Mouse (Mus musculus): ENCODE results near the gene Zfp169. TPM values are rescaled to one million over a fixed set of nuclear protein-coding genes. Genes with fewer than 3 reads are reported as not detected.
A peak's percentile ranks its signal among the peaks of the same experiment; 100 is the strongest.

Gene Zfp169
- polyA plus RNA-seq, 1 experiment: 37.2 TPM

DNA sequence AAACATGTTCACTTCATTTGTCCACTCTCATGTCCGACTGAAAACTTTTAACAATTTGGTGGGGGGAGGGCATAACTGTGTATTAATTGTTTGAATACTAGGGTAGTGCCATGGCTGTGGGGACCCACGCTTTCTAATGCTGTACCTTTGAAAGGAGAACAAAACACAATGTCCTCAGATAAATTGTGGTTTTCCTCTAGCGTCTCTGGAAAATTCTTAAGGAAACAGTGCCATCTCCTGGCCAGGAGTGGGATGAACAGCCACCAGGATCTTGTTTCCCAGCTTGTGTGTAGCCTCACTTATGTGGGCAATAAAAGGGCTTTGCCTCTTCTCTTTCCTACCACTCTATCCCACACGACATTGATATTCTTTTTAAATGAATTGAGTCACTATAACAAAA, 49.1 kb downstream of the Zfp169 start:
- Histone ChIP-seq H3K4me3 (ENCODE audit: control insufficient read depth, insufficient read depth, low read length) (no peak overlapping the region), H3K4me1 (replicated peaks; ENCODE audit: control insufficient read depth, insufficient read depth, low read length) (no peaks in the 10 kb centered on the region), H3K36me3 (ENCODE audit: control insufficient read depth, insufficient read depth, low read length) (no peaks in the 10 kb centered on the region), H3K27me3 (ENCODE audit: control insufficient read depth, insufficient read depth, low read length) (no peaks in the 10 kb centered on the region), H3K27ac (ENCODE audit: control insufficient read depth, insufficient read depth, low read length) (no peak overlapping the region)
- peak; percentile 54 for DNase-seq
- 14% methylated on average over 4 of the region's 4 CpGs for WGBS
- TF ChIP-seq POLR2A (IDR thresholded peaks at IDR 0.05; ENCODE audit: control insufficient read depth, extremely low read depth, insufficient read depth, low read length, poor library complexity): no peak
- no peak for TF ChIP-seq CTCF (IDR thresholded peaks at IDR 0.05; ENCODE audit: borderline replicate concordance, control insufficient read depth, extremely low read depth, insufficient read depth, low read length, poor library complexity)

DNA sequence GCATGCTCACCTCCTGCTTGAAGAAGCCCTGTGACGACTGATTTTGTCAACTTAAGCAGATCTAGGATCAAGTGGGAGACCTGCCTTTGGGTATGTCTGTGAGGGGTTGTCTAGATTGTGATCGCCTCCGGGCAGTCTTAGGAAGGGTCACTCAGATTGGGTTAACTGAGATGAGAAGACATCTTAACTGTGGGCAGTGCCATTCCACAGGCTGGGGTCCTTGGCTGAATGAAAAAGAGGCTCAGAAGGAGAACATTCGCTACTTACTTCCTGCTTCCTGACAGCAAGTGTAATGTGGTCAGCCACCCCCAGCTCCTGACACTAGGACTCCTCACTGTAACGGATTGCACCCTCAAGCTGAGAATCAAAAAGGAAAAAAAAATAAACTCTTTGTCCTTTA, 54.0 kb downstream of the Zfp169 start:
- H3K27ac ChIP-seq (ENCODE audit: control insufficient read depth, insufficient read depth, low read length): no peak overlapping the region
- DNase-seq: no peak
- 59% methylated on average over 5 of the region's 5 CpGs for WGBS
- no peaks in the 10 kb centered on the region for H3K4me1 ChIP-seq (replicated peaks; ENCODE audit: control insufficient read depth, insufficient read depth, low read length)
- TF ChIP-seq POLR2A (IDR thresholded peaks at IDR 0.05; ENCODE audit: control insufficient read depth, extremely low read depth, insufficient read depth, low read length, poor library complexity) (no peak), CTCF (IDR thresholded peaks at IDR 0.05; ENCODE audit: borderline replicate concordance, control insufficient read depth, extremely low read depth, insufficient read depth, low read length, poor library complexity) (no peak)
- H3K36me3 ChIP-seq (ENCODE audit: control insufficient read depth, insufficient read depth, low read length): no peaks in the 10 kb centered on the region
- no peak overlapping the region for H3K4me3 ChIP-seq (ENCODE audit: control insufficient read depth, insufficient read depth, low read length)
- H3K27me3 ChIP-seq (ENCODE audit: control insufficient read depth, insufficient read depth, low read length): no peaks in the 10 kb centered on the region

DNA sequence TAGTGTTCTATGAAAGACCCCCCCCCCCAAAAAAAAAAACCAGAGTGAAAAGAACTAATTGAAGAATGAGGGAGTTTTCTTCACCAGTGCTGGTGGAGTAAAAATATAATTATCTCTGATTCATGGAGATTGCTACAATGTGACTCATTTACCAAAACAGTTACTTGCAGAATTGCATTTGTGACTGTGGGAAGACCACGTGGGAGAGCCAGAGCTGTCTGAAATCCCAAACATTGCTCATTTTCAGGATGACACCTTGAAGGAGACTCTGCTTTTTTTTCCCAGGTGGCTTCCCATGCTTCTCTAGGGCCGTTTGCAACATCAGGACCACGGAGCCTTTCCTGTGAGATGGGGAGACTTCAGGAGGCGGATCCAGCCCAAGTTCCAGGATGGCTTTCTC, 65.1 kb downstream of the Zfp169 start:
- Histone ChIP-seq H3K36me3 (ENCODE audit: control insufficient read depth, insufficient read depth, low read length) (no peaks in the 10 kb centered on the region), H3K4me3 (ENCODE audit: control insufficient read depth, insufficient read depth, low read length) (no peak overlapping the region), H3K27me3 (ENCODE audit: control insufficient read depth, insufficient read depth, low read length) (no peaks in the 10 kb centered on the region), H3K27ac (ENCODE audit: control insufficient read depth, insufficient read depth, low read length) (no peak overlapping the region), H3K4me1 (replicated peaks; ENCODE audit: control insufficient read depth, insufficient read depth, low read length) (no peaks in the 10 kb centered on the region)
- 74% methylated on average over 4 of the region's 4 CpGs for WGBS
- DNase-seq: no peak
- TF ChIP-seq CTCF (IDR thresholded peaks at IDR 0.05; ENCODE audit: borderline replicate concordance, control insufficient read depth, extremely low read depth, insufficient read depth, low read length, poor library complexity): no peak
- no peak for TF ChIP-seq POLR2A (IDR thresholded peaks at IDR 0.05; ENCODE audit: control insufficient read depth, extremely low read depth, insufficient read depth, low read length, poor library complexity)

DNA sequence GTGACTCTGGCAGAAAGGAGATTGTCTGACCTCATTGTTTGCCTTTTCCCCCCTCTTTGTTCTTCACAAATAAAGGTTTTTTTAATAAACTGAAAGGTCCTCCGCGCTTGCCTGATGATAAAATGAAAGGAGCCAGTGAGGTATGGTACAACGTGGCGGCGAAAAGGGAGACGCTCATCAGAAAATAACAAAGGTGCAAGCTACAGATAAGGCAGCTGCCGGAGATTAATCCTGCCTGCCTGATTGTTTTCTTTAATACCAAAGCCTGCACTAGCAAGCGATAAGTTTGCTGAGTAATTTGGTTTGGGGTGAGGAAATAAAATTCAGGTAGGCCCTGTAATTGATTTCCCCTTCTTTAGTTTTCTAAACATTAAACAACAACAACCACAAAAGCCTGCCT, 69.3 kb downstream of the Zfp169 start:
- 85% methylated on average over 8 of the region's 8 CpGs for WGBS
- TF ChIP-seq POLR2A (IDR thresholded peaks at IDR 0.05; ENCODE audit: control insufficient read depth, extremely low read depth, insufficient read depth, low read length, poor library complexity) (no peak), CTCF (IDR thresholded peaks at IDR 0.05; ENCODE audit: borderline replicate concordance, control insufficient read depth, extremely low read depth, insufficient read depth, low read length, poor library complexity) (no peak)

DNA sequence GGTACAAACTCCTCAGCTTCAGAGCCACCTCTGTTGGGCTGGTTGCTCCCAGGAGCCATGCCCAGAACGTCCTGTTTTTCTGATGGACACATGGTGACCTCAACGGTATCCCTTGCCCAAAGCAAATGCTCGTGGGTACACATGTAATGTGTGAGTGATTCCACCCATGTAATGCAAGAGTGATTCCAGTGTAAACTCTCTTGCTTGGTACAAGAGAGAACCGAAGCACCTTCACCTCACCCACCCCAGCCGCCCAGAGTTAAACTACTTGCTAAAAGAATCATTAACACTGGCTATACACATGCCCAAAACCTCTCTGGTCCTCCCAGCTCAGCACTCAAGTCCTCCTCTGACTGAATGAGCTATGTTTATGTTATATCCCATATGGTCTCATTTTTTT, 74.9 kb downstream of the Zfp169 start:
- no peak for TF ChIP-seq CTCF (IDR thresholded peaks at IDR 0.05; ENCODE audit: borderline replicate concordance, control insufficient read depth, extremely low read depth, insufficient read depth, low read length, poor library complexity)
- no peak for TF ChIP-seq POLR2A (IDR thresholded peaks at IDR 0.05; ENCODE audit: control insufficient read depth, extremely low read depth, insufficient read depth, low read length, poor library complexity)
- Histone ChIP-seq H3K4me1 (replicated peaks; ENCODE audit: control insufficient read depth, insufficient read depth, low read length) (no peaks in the 10 kb centered on the region), H3K27me3 (ENCODE audit: control insufficient read depth, insufficient read depth, low read length) (no peaks in the 10 kb centered on the region), H3K4me3 (ENCODE audit: control insufficient read depth, insufficient read depth, low read length) (no peak overlapping the region), H3K27ac (ENCODE audit: control insufficient read depth, insufficient read depth, low read length) (no peak overlapping the region), H3K36me3 (ENCODE audit: control insufficient read depth, insufficient read depth, low read length) (no peaks in the 10 kb centered on the region)
- no peak for DNase-seq
- 86% methylated on average over 5 of the region's 5 CpGs for WGBS

More for the DNA sequence above, 69.3 kb downstream of the Zfp169 start:
- Histone ChIP-seq H3K4me1 (replicated peaks; ENCODE audit: control insufficient read depth, insufficient read depth, low read length) (no peaks in the 10 kb centered on the region), H3K27ac (ENCODE audit: control insufficient read depth, insufficient read depth, low read length) (no peak overlapping the region), H3K27me3 (ENCODE audit: control insufficient read depth, insufficient read depth, low read length) (no peaks in the 10 kb centered on the region), H3K4me3 (ENCODE audit: control insufficient read depth, insufficient read depth, low read length) (no peak overlapping the region), H3K36me3 (ENCODE audit: control insufficient read depth, insufficient read depth, low read length) (no peaks in the 10 kb centered on the region)
- DNase-seq: no peak

Other genes with a start within 250 kb of the Zfp169 start
- not detected in 2 replicates for gene A830005F24Rik, start 119 bp upstream of the Zfp169 start, polyA plus RNA-seq (2012; rRNA removed)
- 1.1 and 1.3 TPM in 2 replicates for gene Ptpdc1, start 112.2 kb upstream of the Zfp169 start, polyA plus RNA-seq (2012; rRNA removed)
- 0.41 and 1.1 TPM in 2 replicates for gene Barx1, start 149.5 kb upstream of the Zfp169 start, polyA plus RNA-seq (2012; rRNA removed)

All from thymus, adult 2 months (tissue).